Mouse (Mus musculus): ENCODE data around the gene Ptpn5.

Gene Ptpn5

DNA sequence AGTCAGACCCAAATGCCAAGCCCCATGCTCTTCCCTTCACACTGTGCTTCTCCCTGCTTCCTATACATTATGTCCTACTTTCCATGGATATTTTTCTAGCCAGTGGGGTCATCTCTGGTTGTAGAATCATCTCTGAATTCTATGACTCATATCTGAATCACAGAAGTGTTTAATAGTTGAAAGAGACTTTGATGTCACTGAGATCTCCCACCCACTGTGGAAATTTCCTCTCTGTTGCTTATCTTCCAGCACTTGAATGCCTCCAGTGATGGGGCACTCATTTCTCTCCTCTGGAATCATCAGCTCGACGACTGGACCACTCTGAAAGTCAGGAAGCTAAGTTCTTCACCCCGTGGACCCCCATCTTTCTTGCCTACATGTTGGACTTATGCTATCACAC is 22.4 kb downstream of the Ptpn5 start:
- DNase-seq (ENCODE audit: low spot score), result no peak

DNA sequence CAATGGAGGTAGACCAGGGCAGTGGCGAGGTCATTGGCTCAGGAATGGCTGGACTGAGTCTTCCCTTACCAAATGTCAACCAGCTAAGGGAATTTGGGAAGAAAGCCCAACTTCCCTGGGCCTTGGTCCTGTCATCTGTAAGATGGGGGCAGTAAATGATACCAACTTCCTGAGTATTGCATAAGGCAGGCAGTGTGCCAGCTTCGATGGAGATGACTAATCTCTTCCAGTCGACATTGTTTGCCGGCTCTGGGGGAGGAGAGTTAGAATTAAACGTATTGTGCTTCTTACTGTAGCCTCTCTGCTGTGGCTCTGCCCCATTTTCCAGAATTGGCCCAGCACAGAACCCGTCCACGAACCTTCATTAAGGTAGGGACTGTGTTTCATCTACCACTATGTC is 23.0 kb downstream of the Ptpn5 start:
- no peak for DNase-seq (ENCODE audit: low spot score)

GRCm38 (mm10) chr7:47108779-47109189 is 24.7 kb downstream of the Ptpn5 start:
- DNase-seq (ENCODE audit: low spot score), result no peak

DNA sequence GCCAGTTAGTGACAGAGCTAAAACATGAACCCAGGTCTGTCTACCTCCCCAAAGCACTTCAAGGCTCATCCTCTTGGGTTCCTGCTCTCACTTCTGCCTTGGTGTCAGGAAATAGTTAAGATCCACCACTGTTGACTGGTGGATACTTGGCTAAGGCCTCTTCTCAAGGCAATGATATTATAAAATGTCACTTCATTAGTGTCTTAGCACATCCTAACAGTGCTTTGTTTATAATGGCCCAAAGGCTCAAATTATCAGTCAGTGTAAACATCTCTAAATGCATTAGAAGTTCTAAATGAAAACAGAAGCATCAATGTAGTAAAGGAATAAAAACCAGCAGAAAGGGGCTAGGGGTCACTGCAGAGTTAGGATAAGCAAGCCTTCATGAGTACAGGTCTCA is 26.5 kb downstream of the Ptpn5 start:
- DNase-seq (ENCODE audit: low spot score), result no peak

DNA sequence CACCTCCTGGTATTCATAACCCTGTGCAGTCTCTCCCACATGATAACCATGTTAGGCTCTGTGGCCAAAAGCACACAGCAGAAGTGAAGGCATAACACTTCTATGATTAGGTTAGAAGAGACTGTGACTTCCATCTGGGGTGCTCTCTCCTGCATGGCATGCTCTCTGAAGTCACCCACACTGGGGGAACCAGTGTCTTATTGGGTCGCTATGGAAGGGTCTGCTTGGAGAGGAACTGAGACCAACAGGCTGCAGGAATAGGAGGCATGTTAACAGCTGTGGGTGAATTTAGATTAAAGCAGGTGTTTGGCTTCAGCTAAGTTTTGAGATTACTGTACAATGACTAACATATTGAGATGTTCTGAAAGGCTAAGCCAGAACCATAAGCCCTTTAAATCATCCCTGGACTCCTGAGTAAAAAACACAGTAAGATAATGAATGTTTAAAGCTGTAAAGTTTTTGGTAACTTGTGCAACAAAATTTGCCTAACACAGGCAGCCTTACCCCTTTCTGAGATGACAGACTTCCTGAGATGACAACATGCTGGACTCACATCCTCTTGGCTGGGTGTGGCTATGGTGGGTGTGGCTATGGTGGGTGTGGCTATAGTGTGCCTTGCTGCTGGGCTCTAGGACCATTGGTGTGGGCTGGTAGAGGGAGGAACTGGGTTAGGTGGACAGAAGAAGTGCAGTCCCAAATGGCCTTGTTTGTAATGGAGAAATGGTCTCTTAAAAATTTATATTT is 29.6 kb downstream of the Ptpn5 start:
- no peak for DNase-seq (ENCODE audit: low spot score)

DNA sequence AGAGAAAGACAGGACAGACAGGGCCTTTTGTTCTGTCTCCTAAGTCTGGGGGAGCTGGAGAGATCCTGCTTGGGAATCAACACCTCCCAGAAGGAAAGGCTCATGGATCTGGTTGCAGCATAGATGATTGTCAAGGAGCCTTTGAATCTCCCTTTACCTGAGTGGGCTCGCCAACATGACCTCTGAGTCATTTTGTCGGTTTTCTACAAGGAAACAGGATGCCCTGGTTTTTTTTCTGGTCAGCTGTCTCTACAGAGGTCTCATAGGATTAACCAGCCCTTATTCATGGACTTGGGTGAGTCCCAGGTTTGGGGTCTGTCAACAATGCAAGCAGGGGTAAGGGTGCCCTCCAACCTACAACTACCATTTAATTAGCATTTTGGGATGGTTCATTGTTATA is 30.5 kb downstream of the Ptpn5 start:
- no peak for DNase-seq (ENCODE audit: low spot score)

DNA sequence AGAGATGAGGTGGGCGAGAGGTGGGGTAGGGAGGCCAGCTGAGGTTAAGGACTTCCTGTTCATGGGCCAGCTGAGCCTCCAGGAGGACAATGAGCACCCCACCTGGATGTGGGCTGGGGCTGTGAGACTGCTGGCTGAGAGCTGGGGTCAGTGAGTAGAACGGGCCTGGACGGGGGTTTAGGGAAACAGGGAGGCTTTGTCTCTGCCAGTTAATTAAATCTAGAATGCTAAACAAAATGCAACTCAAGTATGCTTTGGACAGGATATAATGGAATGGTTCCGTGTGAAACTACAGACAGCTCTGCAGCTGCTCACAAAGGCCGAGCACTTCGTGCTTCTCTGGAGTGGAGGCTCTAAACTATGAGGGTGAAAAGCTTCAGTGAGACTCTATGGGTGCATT is 32.9 kb downstream of the Ptpn5 start:
- no peak for DNase-seq (ENCODE audit: low spot score)

DNA sequence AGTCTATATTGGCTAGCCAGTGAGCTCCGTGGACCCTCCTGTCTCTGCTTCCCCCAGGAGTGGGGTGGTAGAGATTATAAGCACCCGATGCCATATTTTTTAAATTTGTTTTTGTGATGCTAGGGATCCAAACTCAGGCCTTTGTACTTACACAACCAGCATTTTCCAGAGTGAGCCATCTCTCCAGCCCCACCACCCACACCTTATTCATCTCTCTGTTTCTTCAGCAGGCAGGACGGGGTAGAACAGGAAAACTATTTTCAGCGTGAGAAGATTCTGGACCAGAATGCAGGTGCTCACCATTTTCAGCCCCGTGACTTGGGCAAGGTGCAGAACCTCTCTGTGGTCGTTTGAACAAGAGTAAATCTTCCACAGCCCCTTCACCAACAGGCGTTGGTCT is 34.2 kb downstream of the Ptpn5 start:
- DNase-seq (ENCODE audit: low spot score), result no peak

DNA sequence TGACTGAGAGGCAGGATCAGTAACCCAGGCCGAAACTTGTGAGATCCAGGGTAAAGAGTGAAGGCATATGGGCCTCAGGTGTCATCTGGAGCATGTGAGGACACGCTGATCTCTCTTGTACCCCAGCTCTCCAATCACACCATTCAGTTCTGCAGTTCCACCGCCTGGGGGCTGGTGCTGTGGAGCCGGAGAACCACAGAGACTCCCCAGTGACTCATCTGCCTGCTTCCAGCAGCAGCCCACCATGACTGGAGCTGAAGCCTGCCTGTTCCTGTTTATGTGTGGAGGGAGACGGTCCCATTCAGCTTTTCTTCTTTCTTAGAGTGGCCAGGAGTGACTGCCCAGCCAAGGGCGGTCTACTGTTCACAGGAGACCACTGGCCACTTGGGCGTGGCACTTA is 35.4 kb downstream of the Ptpn5 start:
- no peak for DNase-seq (ENCODE audit: low spot score)

- no peak for DNase-seq (ENCODE audit: low spot score)
Measured at GRCm38 (mm10) chr7:47094969-47095368, 38.5 kb downstream of the Ptpn5 start.

DNA sequence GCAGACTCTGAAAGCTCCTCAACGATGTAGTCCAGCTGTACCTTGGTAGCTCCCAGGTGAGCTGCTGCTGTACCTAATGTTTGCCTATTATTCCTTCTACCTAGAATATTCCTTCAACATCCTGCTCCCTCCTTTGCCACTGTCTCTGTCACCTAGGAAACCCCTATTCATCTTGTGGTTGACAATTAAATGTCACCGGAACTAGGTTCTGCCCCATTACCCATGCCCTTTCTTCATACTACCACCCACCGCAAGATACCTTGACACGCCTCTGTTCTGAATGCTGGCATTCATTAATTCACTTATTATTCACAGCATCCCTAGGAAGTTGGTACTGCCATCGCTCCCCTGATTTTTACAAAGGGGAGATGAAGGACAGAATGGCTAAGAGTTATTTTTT is 39.5 kb downstream of the Ptpn5 start:
- no peak for DNase-seq (ENCODE audit: low spot score)

DNA sequence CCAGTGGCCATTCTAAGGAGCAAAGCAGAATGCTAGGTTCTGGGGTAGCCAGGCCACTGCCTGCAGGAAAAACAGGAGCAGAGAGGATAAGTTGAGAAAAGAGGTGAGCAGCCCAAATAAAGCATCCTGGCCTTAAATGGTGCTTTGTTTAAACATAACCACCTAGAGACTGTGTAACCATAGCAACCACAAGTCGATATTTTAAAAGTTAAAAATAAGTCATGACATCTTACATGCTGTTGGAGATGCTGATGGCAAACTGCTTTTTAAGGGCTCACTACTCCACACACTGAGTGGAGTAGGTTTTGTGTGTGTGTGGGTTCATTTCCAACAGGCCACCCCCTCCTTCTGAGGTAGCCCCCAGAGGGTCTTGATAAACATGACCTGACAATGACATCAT is 48.4 kb downstream of the Ptpn5 start:
- DNase-seq (ENCODE audit: low spot score), result no peak

DNA sequence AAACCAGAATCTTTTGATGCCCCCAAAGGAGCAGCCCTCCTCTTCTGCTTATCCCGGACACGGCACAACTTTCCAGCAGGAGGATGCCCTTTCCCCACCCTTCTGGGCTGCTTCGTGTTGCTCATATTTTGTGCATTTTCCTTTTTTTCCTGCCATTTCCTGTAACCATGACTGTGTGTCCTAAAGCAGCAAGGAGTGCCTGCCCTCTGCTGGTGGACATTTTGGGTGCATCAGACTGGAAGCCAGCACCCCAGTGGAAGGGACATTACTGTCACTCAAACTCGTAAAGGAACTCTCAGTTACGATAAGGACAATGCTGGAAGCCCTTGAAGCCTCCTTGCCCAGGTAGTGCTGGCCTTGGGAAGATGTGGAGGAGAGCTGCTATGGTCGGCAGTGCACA is 52.2 kb downstream of the Ptpn5 start:
- no peak for DNase-seq (ENCODE audit: low spot score)

GRCm38 (mm10) chr7:47080868-47081267 is 52.6 kb downstream of the Ptpn5 start:
- DNase-seq (ENCODE audit: low spot score), result no peak

GRCm38 (mm10) chr7:47077451-47077850 is 56.0 kb downstream of the Ptpn5 start:
- DNase-seq (ENCODE audit: low spot score), result no peak

GRCm38 (mm10) chr7:47076729-47077128 is 56.8 kb downstream of the Ptpn5 start:
- no peak for DNase-seq (ENCODE audit: low spot score)

DNA sequence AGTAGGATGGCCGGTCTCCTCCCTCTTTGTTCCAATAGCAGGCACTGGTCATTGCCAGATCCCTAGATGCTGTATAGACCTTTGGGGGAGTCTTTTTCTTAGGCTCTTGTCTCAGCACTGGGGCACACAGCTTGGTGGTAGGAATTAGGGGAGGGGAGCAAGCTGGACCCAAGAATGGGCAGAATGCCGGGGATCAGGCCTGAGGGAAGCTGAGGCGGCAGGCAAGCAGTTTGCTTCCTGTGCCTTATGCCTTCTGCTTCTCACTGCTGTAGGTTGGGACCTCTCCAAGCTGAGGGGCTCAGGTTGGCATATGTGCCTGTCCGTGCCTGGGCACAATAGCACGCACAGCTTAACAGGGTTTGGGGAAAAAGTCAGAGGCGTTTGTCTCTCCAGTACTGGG is 57.3 kb downstream of the Ptpn5 start:
- DNase-seq (ENCODE audit: low spot score), result no peak

- no peak for DNase-seq (ENCODE audit: low spot score)
Measured at GRCm38 (mm10) chr7:47073536-47074521, 59.7 kb downstream of the Ptpn5 start.

GRCm38 (mm10) chr7:47072551-47072950 is 60.9 kb downstream of the Ptpn5 start:
- no peak for DNase-seq (ENCODE audit: low spot score)

DNA sequence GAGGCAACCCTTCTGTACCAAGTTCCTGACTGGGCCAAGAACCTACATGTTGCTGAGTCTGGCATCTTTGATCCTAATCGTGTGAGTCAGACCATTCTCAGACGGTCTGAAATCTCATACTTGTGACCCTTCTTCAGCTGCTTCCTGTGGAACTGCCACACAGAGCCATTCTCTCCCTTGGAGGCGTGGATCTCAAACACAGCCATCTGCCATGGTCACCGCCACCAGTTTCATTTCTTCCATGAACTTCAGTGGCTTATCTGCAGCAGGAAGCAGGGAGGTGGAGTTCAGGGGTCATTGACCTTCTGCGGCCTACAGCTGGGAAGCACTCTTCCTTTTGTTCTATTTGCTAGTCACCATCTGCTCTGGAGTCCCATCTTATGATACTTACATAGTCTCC is 65.6 kb downstream of the Ptpn5 start:
- no peak for DNase-seq (ENCODE audit: low spot score)

DNA sequence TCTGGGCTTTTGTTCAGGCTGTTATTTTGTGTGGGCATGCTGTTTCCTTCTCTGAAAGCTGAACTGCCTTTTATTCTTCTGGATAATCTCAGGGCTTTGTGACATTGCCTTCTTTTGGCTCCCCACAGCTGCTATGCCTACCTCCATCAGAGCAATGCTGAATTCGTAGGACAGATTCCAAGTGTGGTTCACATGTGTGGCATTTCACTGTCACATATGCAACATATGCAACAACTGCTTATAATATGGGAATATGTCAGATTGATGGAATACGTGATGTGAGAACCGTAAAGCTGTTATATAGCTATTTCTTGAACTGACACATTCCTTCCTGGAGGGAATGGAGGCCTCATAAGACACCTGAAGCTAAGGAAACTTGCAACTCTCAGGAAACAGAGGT is 66.5 kb downstream of the Ptpn5 start:
- no peak for DNase-seq (ENCODE audit: low spot score)

DNA sequence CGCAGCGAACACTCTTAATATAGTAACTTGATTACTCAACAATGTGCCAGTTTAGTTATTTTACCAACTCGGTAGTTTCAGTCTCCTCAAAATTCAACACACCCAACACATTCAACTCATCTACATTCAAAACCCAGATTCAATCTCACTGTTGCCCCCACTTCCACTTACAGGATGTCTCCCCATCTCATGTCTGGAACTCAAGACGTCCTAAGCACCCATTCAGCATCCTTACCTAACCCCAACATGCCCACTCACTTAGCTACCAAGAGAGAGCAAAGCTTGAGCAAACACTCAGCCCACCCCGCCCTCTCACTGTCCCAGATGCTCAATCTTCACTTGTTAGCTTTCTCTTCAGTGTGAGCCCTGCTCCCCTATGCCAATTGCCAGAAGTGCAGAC is 71.9 kb downstream of the Ptpn5 start:
- no peak for DNase-seq (ENCODE audit: low spot score)

DNA sequence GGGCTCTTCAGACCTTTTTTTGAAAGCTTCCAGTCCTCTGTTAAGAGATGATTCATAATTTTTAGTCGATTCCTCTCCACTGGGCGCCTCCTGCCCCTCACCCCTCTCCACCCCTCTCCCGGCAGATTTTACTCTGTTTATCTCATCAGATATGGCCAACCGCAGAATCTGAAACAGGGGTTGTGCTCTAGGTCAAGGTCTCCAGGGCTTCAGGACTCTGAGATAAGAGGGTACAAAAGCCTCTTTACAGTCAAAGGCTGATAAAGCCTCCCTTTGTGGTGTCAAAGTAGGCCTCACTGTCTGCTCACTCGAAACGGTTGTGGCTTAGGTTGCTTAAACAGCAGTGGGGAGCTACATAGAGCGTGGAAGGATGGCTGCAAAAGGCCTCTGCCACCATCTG is 74.1 kb downstream of the Ptpn5 start:
- DNase-seq (ENCODE audit: low spot score), result no peak

All from urinary bladder, postnatal 10 days (tissue).